Mouse (Mus musculus) frontal cortex, postnatal 10 days (tissue): ENCODE measurements around the gene Syvn1.
A peak's percentile ranks its signal among the peaks of the same experiment; 100 is the strongest.

ENCODE experiments used
- DNase-seq, 2 experiments: peaks; one replicate each; pipeline ENCODE4 v3.0.0; 2022; ENCODE audit warnings: low spot score in 2 of 2, mixed read lengths in 1 of 2

Syvn1 gene

DNA sequence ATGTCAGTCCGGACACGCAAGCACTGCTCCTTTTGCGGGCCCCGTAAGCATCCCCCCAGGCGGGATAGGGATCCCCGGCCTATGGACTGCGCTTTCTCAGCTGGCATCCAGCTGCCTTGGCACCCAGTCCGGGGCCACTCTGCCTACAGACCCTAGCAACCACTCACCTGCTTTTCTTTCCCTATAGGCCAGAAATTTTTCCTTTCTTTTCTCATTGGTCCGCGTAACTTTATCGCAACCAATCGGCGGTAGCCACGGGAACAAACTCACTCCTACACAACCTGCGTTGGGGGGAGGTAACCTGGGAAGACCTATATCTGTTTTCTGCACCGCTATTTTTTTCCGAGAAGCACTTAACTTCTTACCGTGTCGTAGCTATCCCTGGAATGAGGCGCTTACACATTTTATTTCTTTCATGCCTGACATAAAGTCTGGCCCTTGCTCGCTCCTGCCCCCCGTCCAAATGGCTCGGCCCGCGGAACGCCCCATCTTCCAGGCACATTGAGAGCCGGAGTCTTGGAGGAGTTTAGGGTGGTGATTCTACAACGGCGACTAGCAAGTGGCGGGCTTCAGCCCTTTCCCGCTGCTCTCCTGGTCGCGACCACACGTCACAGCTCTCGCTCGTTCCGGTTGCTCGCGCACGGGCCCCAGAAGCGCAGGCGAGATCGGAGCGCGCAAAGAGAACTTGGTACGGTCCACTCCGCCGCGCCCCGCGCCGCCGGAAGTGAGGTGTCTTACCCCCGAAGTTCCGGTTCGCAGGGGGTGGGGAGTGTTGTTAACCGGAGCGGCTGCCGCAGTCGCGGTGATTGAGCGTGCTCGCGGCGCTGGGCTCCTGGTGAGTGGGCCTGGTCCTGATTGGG lies at the start of gene Syvn1:
Gene Syvn1 (plus strand): TSS at position 283 of the 860 bp plus-strand sequence.
- peak; percentile 89 for DNase-seq

GRCm38 (mm10) chr19:5998180-5998579 lies 48.2 kb upstream of the Syvn1 start:
- DNase-seq, result no peak

DNA sequence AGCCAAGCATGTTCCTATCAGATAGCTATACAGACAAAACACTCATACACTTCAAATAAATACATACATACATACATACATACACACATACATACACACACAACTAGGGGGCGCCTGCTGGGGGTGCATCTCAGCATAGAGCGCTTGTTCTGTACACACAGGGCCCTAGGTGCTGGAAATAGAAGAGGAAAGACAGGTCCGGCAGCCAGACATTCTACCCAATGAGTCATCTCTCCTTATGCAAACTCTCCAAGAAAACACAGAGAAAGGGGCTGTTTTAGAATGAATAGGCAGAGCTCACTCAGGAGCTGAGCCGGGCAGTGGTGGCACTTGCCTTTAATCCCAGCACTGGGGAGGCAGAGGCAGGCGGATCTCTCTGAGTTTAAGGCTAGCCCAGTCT lies 46.4 kb upstream of the Syvn1 start:
- DNase-seq, result no peak

DNA sequence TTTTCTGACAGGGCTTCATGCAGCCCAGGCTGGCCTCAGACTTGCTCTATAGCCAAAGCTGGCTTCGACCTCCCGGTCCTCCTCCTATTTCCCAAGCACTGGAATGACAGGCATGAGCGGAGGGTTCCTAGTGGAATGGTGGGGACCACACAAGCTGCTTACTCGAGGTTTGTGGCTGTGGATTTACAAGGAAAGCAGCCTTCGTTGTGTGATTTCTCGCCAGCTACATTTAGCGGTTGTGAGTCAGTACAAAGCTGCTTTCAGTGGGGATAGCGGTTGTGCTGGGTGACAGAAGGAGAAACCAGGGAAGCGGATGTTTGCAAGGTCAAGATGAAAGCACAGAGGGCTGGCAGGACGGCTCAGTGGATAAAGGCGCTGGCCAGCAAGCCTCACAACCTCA lies 40.8 kb upstream of the Syvn1 start:
- no peak for DNase-seq

- no peak for DNase-seq
These were observed 39.4 kb upstream of the Syvn1 start for GRCm38 (mm10) chr19:6007013-6007412.

- no peak for DNase-seq
These were observed 37.2 kb upstream of the Syvn1 start for GRCm38 (mm10) chr19:6009137-6009536.

GRCm38 (mm10) chr19:6013691-6014090 lies 32.7 kb upstream of the Syvn1 start:
- no peak for DNase-seq

- no peak for DNase-seq
These were observed 31.3 kb upstream of the Syvn1 start for GRCm38 (mm10) chr19:6014991-6015510.

- DNase-seq, result peak; percentile 26 to 53
These were observed 30.7 kb upstream of the Syvn1 start, which contains the start of gene Capn1 for GRCm38 (mm10) chr19:6015511-6016315. Capn1 (minus strand) TSS chr19:6015897.

- no peak for DNase-seq
These were observed 29.8 kb upstream of the Syvn1 start for GRCm38 (mm10) chr19:6016532-6016931.

- DNase-seq, result peak; percentile 41 to 72
These were observed 28.0 kb upstream of the Syvn1 start for GRCm38 (mm10) chr19:6018142-6019089.

GRCm38 (mm10) chr19:6020276-6020675 lies 26.1 kb upstream of the Syvn1 start:
- DNase-seq, result no peak

- no peak for DNase-seq
These were observed 23.3 kb upstream of the Syvn1 start for GRCm38 (mm10) chr19:6023059-6023458.

DNA sequence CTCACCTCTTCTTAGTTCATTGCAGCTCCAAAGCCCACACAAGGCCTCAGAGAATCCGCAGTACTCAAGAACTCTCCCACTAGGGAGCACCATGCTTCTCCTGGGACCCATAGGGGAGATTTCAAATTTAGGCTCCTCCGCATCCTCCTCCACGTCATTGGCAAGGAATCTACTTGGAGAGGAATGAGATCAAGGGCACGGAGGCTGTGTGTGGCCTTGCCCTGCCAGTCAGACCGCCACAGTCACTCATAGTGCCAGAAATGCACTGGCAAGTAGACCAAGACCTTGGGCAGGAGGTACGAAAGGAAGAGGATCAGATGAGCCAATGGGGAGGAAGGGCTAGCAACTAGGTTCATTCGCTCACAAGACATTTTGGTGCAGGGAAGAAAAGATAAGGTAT lies 22.4 kb upstream of the Syvn1 start:
- no peak for DNase-seq

DNA sequence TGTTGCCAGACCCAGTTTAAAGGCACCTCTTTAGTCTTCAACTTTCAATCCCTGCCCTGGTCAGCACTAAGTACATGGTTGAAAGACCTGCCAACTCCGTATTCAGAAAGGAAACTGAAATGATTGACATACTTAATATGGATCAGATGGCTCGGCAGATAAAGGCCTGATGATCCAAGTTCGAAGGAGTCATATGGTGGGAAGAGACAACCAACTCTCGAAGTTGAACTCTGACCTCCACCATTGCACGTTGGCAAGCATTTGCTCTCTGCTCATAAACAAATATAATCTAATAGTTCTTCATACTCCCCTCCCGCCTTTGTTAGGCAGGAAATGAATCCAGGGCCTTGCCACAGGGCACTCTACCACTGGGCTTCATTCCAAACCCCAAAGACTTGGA lies 17.4 kb upstream of the Syvn1 start:
- DNase-seq, result no peak

DNA sequence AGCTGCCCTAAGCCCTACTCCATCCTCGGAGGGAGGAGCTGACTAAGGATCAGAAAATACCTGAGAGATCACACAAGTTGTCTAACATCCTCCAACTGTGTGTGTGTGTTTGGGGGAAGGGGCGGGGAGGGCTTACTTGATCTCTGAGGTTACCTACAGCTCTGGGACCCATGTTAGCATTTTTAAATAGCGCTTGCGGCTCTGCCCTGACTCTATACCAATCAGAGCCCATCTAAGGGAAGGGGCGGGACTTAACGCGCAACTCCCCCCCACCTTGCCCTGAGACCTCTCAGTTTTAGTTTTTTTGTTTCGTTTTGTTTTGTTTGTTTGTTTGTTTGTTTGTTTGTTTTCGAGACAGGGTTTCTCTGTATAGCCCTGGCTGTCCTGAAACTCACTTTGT lies 16.9 kb upstream of the Syvn1 start:
- DNase-seq, result no peak

GRCm38 (mm10) chr19:6030520-6031280 lies 15.7 kb upstream of the Syvn1 start:
- no peak for DNase-seq

DNA sequence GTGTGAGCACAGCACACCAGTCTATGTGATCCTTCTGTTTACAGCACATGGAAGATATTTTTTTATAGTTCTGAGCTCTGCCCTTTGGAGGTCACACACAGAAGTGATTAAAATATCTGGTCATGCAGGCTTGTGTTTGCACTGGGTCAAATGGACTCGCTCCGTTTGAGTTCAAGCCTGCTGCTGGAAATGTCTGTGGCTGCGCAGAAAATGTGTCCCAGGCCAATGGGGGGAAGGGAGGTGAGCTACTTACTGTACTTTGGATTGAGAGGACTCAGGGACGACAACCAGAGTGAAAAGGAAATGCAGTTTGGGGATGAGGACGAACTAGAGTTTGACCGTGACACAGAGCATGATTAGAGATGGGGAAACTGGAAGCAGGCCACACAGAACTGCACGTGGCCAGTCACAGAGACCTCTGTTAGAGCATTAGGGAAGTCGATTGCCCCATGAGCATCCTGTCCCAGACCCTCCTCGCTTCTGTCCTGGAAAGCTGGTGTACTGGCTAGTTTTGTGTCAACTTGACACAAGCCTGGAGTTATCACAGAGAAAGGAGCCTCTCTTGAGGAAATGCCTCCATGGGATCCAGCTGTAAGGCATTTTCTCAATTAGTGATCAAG lies 10.3 kb upstream of the Syvn1 start:
- DNase-seq, result no peak

- no peak for DNase-seq
These were observed 8.7 kb upstream of the Syvn1 start for GRCm38 (mm10) chr19:6037695-6038094.

GRCm38 (mm10) chr19:6038326-6038725 lies 8.1 kb upstream of the Syvn1 start:
- no peak for DNase-seq
